Mouse (Mus musculus) lung, embryonic 15.5 days (tissue): ENCODE measurements around the gene Ern1. TPM values are rescaled to one million over a fixed set of nuclear protein-coding genes. Genes with fewer than 3 reads are reported as not detected.

Experiments used
- ATAC-seq: fragments of 200-750 bp; cut with Nextera tagmentation; 2 replicates; pipeline ENCODE4 v1.8.0; 2017; ENCODE audit warnings: moderate number of reproducible peaks, borderline replicate concordance; ENCODE audit not compliant: low FRiP score, low TSS enrichment; ENCODE audit errors: extremely low read depth
- H3K27ac ChIP-seq: fragments of 300-500 bp; sonication (generic); 2 replicates; pipeline ENCODE4 v1.5.1; 2015; ENCODE audit warnings: moderate library complexity, mild to moderate bottlenecking, inconsistent platforms
- H3K27me3 ChIP-seq: fragments of 300-500 bp; sonication (generic); 2 replicates; pipeline ENCODE4 v1.6.1; 2015; ENCODE audit warnings: inconsistent platforms
- H3K36me3 ChIP-seq: fragments of 300-500 bp; sonication (generic); 2 replicates; pipeline ENCODE4 v1.6.1; 2015; ENCODE audit warnings: inconsistent platforms
- H3K4me1 ChIP-seq: fragments of 300-500 bp; sonication (generic); 2 replicates; pipeline ENCODE4 v1.6.1; 2015; ENCODE audit warnings: inconsistent platforms
- H3K4me2 ChIP-seq: fragments of 300-500 bp; sonication (generic); 2 replicates; pipeline ENCODE4 v1.6.1; 2015; ENCODE audit warnings: inconsistent platforms, mild to moderate bottlenecking, moderate library complexity
- H3K4me3 ChIP-seq: fragments of 300-500 bp; sonication (generic); 2 replicates; pipeline ENCODE4 v1.5.1; 2015; ENCODE audit warnings: mild to moderate bottlenecking, inconsistent platforms
- H3K9ac ChIP-seq: fragments of 300-500 bp; sonication (generic); 2 replicates; pipeline ENCODE4 v1.6.1; 2015; ENCODE audit warnings: inconsistent platforms
- H3K9me3 ChIP-seq: fragments of 300-500 bp; sonication (generic); 2 replicates; pipeline ENCODE4 v1.6.1; 2016; ENCODE audit warnings: inconsistent platforms
- WGBS: fragments of 180-500 bp; shearing (Covaris S2); methylation state at CpG from one replicate; pipeline ENCODE4 v1.1.7; 2015; 5-methylcytosine and 5-hydroxymethylcytosine counted together
- polyA plus RNA-seq: library from polyadenylated mRNA; unstranded; fragments of >200 nt; fragmentation: Nextera tagmentation; extraction: Ambion mirVana; gene quantifications from 2 replicates; pipeline ENCODE4 v1.2.1, GENCODE M21; 2015

Gene Ern1
- polyA plus RNA-seq: 6.0 and 6.5 TPM in 2 replicates

DNA sequence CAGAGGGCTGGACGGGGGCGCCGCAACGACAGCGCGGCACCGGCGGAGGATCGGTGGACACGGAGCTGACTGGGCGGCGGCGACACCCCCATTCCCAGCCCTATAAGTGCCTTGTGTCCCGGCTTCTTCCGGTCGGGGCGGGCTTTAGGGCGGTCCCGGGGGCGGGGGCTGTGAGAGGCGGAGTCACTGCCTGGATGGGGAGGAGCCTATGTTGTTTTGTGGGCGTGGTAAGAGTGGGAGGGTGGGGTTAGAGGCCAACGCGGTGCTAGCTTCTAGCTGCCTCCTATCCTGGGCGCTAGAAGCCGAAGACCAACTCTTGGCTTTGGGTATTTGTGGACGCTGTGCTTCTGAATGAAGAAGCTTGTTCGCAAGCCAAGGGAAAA is at the start of gene Ern1:
TSS of gene Ern1 (minus strand) at position 120 of the 383 bp plus-strand sequence.
- under 1% methylated on average over 28 of the region's 28 CpGs for WGBS
- ATAC-seq: peak; percentile 98
- Histone ChIP-seq H3K36me3 (no peaks in the 10 kb centered on the region), H3K27me3 (no peaks in the 10 kb centered on the region), H3K4me3 (peak within 1 kb of the TSS; percentile 98), H3K4me2 (peak within 1 kb of the TSS; percentile 82), H3K27ac (peak within 1 kb of the TSS; percentile 93), H3K9ac (peak within 1 kb of the TSS; percentile 84), H3K4me1 (peaks cover 36% of the 10 kb centered on the region), H3K9me3 (no peaks in the 10 kb centered on the region)

DNA sequence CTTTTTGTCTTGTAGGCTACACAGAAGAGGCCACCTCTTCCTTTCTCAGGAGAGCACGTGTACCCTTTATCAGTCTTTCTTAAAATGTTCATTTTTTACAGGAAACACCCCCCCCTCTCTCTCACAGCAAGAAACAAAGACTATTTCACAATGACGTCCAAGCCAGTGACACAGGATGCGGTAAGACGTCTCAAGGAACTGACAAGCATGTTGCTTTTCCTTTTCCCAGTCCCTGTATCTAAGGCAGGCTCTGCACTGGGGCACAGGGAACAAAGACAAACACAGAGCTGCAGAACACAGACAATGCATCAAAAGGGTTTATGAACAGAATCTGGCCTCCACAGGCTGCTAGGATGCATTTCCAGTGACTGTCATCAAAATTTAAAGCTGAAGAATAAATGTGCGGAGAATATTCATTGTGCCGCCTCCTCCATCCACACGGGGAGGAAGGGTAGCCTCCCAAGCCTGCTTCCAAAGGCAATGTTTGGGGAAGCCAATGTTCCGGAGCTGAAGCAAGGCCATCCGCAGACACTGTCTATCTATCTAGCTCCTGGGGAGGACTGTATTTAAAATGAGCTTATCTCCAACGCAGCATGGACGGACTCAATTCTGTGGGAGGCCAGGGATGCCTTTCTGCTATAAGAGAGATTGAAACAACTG is 48.7 kb upstream of the Ern1 start:
- peak overlapping the region; percentile 16; the same call in 1 of the 2 replicates for H3K27ac ChIP-seq
- H3K36me3 ChIP-seq: no peaks in the 10 kb centered on the region
- no peaks in the 10 kb centered on the region for H3K27me3 ChIP-seq
- no peaks in the 10 kb centered on the region for H3K4me1 ChIP-seq
- 59% methylated on average over 11 of the region's 11 CpGs for WGBS
- no peak overlapping the region for H3K4me2 ChIP-seq
- H3K4me3 ChIP-seq: no peak overlapping the region
- no peaks in the 10 kb centered on the region for H3K9me3 ChIP-seq
- no peak overlapping the region for H3K9ac ChIP-seq
- ATAC-seq: 0 out of 2 replicates have a peak, but pooled peaks have one; percentile 23

DNA sequence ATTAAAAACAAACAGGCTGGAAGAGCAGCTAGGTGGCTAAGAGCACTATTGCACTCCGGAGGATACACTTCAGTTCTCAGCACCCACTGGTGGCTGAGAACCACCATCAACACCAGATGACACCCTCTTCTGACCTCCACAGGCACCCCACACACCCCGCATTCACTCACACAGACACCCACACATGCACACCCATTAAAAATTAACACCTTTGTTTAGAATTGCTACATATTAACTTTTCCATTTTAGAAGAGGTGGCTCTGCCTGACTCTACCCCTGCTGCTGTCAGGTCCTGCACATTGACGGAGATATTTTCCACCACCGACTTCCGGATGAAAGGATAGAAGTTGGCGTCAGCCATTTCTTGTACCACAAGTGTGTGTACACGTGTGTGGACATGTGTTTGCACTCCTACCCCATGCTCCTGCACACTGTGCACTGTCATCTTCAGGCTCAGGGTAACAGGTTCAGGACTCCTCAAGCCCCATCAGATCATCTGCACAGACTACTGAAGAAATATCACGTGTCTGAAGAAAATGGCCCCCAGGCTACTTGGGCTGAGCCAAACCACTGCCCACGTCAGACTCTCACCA is 48.1 kb upstream of the Ern1 start:
- H3K9ac ChIP-seq: no peak overlapping the region
- no peak for ATAC-seq
- H3K9me3 ChIP-seq: no peaks in the 10 kb centered on the region
- no peaks in the 10 kb centered on the region for H3K4me1 ChIP-seq
- H3K4me2 ChIP-seq: no peak overlapping the region
- H3K27ac ChIP-seq: peak overlapping the region; percentile 16; the same call in 1 of the 2 replicates
- no peaks in the 10 kb centered on the region for H3K36me3 ChIP-seq
- 83% methylated on average over 9 of the region's 9 CpGs for WGBS
- no peak overlapping the region for H3K4me3 ChIP-seq
- H3K27me3 ChIP-seq: no peaks in the 10 kb centered on the region

DNA sequence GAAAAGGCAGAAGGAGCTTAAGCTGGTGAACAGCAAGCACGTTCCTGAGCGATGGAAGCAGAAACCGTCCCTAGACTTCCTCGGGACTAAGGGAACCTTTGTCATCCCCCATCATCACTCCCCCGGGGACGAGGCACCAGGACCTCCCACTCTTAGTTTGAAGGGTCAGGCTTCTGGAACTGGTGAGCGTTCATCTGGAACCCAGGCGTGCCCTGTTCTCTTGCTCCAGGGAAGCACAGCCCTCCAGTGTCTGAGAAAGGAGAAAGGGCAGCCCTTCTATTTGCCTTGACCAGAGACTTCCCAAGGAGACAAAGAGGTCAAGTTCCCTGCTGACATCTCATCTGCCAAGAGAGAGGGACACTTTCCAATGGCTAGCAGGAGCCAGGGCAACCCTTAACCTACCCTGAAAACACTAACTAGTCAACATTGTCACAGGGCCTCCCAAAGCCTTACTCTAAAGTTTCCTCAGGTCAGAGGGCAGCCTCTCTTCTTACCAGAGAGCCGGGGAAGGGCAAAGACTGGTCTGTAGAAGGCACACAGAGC is 44.7 kb upstream of the Ern1 start:
- Histone ChIP-seq H3K27ac (no peak overlapping the region), H3K4me2 (no peak overlapping the region), H3K36me3 (0 out of 2 replicates have a peak, but pooled peaks cover 2% of the 10 kb centered on the region), H3K4me1 (no peaks in the 10 kb centered on the region), H3K9ac (no peak overlapping the region), H3K27me3 (no peaks in the 10 kb centered on the region), H3K9me3 (no peaks in the 10 kb centered on the region), H3K4me3 (no peak overlapping the region)
- ATAC-seq: no peak
- 77% methylated on average over 9 of the region's 9 CpGs for WGBS

DNA sequence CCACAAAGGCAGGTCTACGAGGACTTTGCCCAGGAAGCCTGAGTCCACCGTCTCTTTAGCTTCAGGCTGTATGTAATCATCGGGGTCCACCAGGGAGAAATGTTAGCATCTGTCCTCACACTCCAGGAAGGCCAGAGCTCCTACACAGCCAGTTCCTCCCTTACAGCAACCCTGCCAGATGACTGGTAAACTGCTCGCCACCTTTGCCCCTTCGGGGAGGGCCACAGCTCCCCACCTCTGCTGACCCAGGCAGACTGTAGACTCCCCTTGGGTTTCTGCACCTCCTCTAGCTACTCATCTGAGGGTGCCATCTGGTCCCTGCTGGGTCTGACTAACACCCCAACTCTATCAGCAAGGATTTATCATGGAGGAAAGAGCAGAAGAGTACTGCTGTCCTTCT is 42.1 kb upstream of the Ern1 start:
- Histone ChIP-seq H3K9me3 (no peaks in the 10 kb centered on the region), H3K27ac (no peak overlapping the region), H3K4me3 (no peak overlapping the region), H3K27me3 (no peaks in the 10 kb centered on the region), H3K9ac (no peak overlapping the region), H3K36me3 (0 out of 2 replicates have a peak, but pooled peaks cover 3% of the 10 kb centered on the region), H3K4me2 (no peak overlapping the region), H3K4me1 (no peaks in the 10 kb centered on the region)
- 81% methylated on average over 5 of the region's 5 CpGs for WGBS
- no peak for ATAC-seq

DNA sequence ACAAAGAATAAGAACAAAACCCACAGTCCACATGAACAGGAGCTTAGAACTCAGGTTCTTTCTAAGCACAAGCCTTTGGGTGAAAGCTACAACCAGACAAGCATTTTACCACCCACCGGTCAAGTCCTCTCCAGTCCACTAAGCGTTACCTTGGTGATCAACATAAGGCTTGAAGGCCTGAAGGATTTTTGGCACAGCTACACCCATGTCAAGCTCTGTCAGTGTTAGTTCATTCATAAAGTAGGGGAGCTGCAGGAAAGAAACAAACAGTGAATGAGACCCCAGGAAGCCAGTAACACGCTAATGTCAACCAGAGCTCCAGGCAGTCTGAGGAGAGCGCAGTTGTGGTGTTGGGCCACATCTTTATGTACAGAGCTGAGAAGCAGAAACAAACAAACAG is 41.5 kb upstream of the Ern1 start:
- Histone ChIP-seq H3K4me1 (no peaks in the 10 kb centered on the region), H3K36me3 (0 out of 2 replicates have a peak, but pooled peaks cover 3% of the 10 kb centered on the region), H3K4me3 (no peak overlapping the region), H3K27ac (no peak overlapping the region), H3K9me3 (no peaks in the 10 kb centered on the region), H3K27me3 (no peaks in the 10 kb centered on the region), H3K4me2 (no peak overlapping the region), H3K9ac (no peak overlapping the region)
- WGBS: 67% methylated on average over 4 of the region's 4 CpGs
- ATAC-seq: no peak

DNA sequence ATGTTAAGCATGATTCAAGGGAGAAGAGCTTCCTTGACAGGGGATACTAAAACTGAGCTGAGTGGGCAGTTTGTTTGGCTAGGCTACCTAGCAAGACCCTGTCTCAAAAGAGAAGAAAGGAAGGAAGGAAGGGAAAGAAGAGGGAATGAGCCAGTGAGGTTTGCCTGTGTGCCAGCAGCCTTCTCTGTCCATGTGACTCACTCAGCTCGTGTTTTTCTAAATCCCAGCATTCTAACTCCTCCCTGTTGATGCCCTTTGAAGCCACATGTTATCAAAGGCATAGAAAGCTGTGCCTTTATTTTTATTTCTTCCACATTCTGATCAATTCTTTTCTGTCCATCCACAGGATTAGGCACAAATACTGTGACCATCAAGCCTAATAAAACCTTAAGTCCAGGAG is 40.3 kb upstream of the Ern1 start:
- H3K4me3 ChIP-seq: no peak overlapping the region
- no peak overlapping the region for H3K4me2 ChIP-seq
- no peaks in the 10 kb centered on the region for H3K9me3 ChIP-seq
- H3K27me3 ChIP-seq: no peaks in the 10 kb centered on the region
- H3K9ac ChIP-seq: no peak overlapping the region
- 0 out of 2 replicates have a peak, but pooled peaks cover 3% of the 10 kb centered on the region for H3K36me3 ChIP-seq
- no peak for ATAC-seq
- H3K27ac ChIP-seq: no peak overlapping the region
- 20% methylated on average over 1 of the region's 1 CpGs for WGBS
- no peaks in the 10 kb centered on the region for H3K4me1 ChIP-seq

DNA sequence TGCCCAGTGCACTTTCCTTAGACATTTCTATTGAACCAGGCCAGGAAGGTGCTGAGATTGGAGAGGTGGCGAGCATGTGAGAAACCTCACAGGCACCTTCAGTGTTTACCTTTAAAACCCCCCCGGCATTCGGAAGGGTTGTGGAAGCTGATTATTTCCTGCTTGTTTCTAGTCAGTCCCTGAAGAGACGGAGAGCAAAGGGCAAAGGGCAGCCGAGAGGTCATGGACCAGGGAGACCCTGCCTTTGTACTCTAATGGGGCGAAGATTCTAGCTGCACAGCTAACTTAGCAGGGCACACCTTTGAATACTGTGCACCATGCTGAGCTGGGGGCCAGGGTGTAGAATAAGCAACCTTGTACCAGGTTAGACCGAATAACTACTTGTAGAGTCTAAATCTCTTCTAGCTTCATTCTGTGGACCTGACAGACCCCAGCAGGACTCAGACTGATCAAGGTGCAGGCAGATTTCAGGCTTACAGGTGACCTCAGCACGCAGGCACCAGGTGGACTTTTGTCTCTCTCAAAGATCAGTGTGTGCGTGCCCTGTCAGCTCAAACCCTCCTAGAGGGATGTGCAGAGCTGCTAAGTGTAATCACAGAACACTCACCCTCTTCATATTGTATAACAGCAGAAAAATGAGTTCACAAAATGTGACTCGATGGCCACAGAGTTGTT is 39.6 kb upstream of the Ern1 start:
- no peaks in the 10 kb centered on the region for H3K9me3 ChIP-seq
- H3K4me2 ChIP-seq: no peak overlapping the region
- H3K9ac ChIP-seq: no peak overlapping the region
- 0 out of 2 replicates have a peak, but pooled peaks cover 3% of the 10 kb centered on the region for H3K36me3 ChIP-seq
- 48% methylated on average over 10 of the region's 10 CpGs for WGBS
- H3K27me3 ChIP-seq: no peaks in the 10 kb centered on the region
- H3K4me1 ChIP-seq: no peaks in the 10 kb centered on the region
- ATAC-seq: no peak
- no peak overlapping the region for H3K27ac ChIP-seq
- H3K4me3 ChIP-seq: no peak overlapping the region

DNA sequence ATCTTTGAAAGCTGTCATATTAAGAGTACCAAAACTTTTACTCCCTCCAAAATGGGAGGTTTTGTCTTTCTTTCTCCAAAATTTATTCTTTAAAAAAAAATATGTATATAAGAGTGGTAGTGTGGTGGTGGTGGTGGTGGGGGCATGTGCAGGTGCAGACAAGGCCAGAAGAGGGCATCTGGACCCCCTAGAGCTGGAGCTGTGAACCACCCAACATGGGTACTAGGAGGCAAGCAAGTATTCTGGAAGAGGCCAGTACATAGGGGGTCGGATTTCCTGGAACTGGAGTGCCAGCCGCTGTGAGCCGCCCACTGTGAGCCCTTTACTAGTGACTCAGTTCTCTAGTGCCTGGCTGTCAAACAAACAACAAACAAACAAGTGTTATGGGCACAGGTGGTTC is 34.9 kb upstream of the Ern1 start:
- WGBS: 53% methylated on average over 3 of the region's 3 CpGs
- no peak overlapping the region for H3K4me3 ChIP-seq
- H3K9ac ChIP-seq: no peak overlapping the region
- no peak overlapping the region for H3K4me2 ChIP-seq
- no peaks in the 10 kb centered on the region for H3K27me3 ChIP-seq
- peaks cover 19% of the 10 kb centered on the region for H3K4me1 ChIP-seq
- H3K36me3 ChIP-seq: 0 out of 2 replicates have a peak, but pooled peaks cover 3% of the 10 kb centered on the region
- H3K27ac ChIP-seq: no peak overlapping the region
- H3K9me3 ChIP-seq: no peaks in the 10 kb centered on the region
- no peak for ATAC-seq

DNA sequence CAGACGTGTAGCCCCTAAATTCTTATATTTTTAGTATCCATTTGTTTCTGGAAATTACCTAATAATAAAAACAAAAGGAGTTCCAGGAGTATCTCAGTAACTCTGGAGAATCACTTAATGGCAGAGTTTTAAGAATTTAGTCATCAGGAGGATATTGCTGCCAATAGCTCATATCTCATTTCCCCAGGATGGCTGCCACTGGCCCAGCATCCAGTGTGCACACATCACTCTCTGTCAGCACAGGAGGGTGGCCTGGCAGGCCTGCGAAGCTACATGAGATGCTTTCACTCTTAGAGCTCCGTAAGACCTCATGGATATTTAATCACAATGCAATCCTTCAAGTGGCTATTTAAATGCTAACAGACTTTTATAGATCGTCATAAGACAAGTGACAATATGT is 34.0 kb upstream of the Ern1 start:
- H3K4me1 ChIP-seq: peaks cover 24% of the 10 kb centered on the region
- no peak for ATAC-seq
- no peak overlapping the region for H3K27ac ChIP-seq
- H3K9ac ChIP-seq: no peak overlapping the region
- WGBS: 50% methylated on average over 4 of the region's 4 CpGs
- no peaks in the 10 kb centered on the region for H3K9me3 ChIP-seq
- H3K27me3 ChIP-seq: no peaks in the 10 kb centered on the region
- H3K36me3 ChIP-seq: no peaks in the 10 kb centered on the region
- H3K4me3 ChIP-seq: no peak overlapping the region
- no peak overlapping the region for H3K4me2 ChIP-seq

DNA sequence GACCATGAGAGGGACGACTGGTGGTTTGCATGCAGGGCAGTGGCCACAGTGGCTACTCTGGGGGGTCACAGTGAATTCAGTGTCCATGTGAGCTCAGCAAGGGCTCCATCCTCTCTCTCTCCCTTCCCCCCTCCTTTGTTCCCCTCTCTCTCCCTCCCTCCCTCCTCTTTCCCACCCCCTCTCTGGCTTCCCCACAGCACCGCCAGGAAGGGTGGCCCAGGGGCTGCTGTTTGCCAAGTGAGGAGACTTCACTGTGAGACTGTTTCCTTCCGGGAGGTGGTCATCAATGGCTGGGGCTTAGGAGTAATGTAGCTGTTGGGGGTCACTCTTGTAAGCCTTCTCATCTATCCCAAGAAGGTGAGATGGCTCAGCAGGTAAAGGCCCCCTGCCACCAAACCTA is 32.8 kb upstream of the Ern1 start:
- WGBS: 37% methylated on average over 3 of the region's 3 CpGs
- no peak overlapping the region for H3K4me2 ChIP-seq
- no peaks in the 10 kb centered on the region for H3K27me3 ChIP-seq
- H3K4me3 ChIP-seq: no peak overlapping the region
- H3K9me3 ChIP-seq: no peaks in the 10 kb centered on the region
- H3K9ac ChIP-seq: no peak overlapping the region
- no peak for ATAC-seq
- H3K4me1 ChIP-seq: peaks cover 25% of the 10 kb centered on the region
- H3K27ac ChIP-seq: no peak overlapping the region
- H3K36me3 ChIP-seq: no peaks in the 10 kb centered on the region

DNA sequence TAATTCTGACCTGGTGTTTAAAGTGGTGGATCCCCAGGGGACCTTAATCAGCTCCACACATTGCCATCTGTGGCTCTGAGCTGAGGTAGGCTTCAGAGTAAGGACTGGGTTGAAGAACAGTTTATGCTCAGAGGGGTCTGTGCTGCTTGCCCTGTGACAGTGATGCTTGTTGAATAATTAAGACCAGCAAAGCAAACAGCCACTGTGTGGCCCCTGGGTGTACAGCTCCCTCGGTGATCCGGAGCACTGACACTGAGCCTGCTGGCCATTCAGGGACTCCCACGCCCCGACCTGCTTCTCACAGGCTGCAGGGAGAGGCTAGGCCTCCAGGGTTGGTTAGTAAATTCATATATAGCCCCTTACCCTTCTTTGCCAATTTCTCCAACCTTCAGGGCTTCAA is 31.9 kb upstream of the Ern1 start:
- no peak overlapping the region for H3K4me2 ChIP-seq
- H3K9me3 ChIP-seq: no peaks in the 10 kb centered on the region
- ATAC-seq: no peak
- no peak overlapping the region for H3K9ac ChIP-seq
- no peaks in the 10 kb centered on the region for H3K36me3 ChIP-seq
- H3K4me1 ChIP-seq: peaks cover 33% of the 10 kb centered on the region
- H3K4me3 ChIP-seq: no peak overlapping the region
- WGBS: 55% methylated on average over 4 of the region's 4 CpGs
- no peaks in the 10 kb centered on the region for H3K27me3 ChIP-seq
- no peak overlapping the region for H3K27ac ChIP-seq
